Mouse (Mus musculus) R1 (cell line): Measurements from ENCODE around the gene Il16.

ENCODE experiments used
- DNase-seq: peaks from one replicate; pipeline ENCODE4 v3.0.0-alpha.2; 2018; ENCODE audit warnings: low read depth, low spot score

Gene Il16

GRCm38 (mm10) chr7:83615815-83616214 is 129.7 kb downstream of the Il16 start:
- peak; percentile 12 for DNase-seq

- no peak for DNase-seq
Observed at GRCm38 (mm10) chr7:83615272-83615671, 130.3 kb downstream of the Il16 start.

GRCm38 (mm10) chr7:83611886-83612285 is 133.6 kb downstream of the Il16 start:
- no peak for DNase-seq

GRCm38 (mm10) chr7:83609891-83610290 is 135.6 kb downstream of the Il16 start:
- no peak for DNase-seq

GRCm38 (mm10) chr7:83606796-83607195 is 138.7 kb downstream of the Il16 start:
- DNase-seq = no peak

- no peak for DNase-seq
Observed at GRCm38 (mm10) chr7:83604180-83604944, 141.2 kb downstream of the Il16 start.

GRCm38 (mm10) chr7:83599913-83600286 is 145.6 kb downstream of the Il16 start:
- DNase-seq = peak; percentile 81

- no peak for DNase-seq
Observed at GRCm38 (mm10) chr7:83598997-83599912, 146.3 kb downstream of the Il16 start.

- no peak for DNase-seq
Observed at GRCm38 (mm10) chr7:83597063-83597462, 148.5 kb downstream of the Il16 start.

GRCm38 (mm10) chr7:83594056-83594455 is 151.5 kb downstream of the Il16 start:
- no peak for DNase-seq
